Mouse (Mus musculus) embryo, embryonic 9.5 days (tissue): Measurements from ENCODE around the gene Lnx1.

Experiments used
- DNase-seq: peaks from one replicate; pipeline ENCODE4 v3.0.0-alpha.2; 2017; ENCODE audit errors: extremely low spot score

Lnx1 gene

DNA sequence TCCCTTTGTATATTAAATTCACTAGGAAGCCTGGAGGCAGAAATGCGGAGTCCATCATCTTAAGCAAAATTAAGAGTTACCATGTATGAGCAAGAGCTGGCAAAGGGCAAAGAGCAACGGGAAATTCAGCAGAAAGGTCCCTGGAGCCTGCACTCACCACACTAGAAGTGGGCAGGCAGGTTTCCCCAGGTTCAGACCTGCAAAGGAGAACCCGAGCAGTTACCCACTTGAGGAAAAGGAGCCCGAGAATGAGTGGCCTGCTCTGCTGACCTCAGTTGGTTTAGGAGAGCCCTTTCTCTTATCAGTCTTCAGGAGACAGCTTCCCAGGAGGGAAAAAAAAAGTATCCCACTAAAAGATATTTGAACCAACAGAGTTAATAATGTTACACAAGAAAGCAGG is 99.4 kb downstream of the Lnx1 start:
- no peak for DNase-seq

DNA sequence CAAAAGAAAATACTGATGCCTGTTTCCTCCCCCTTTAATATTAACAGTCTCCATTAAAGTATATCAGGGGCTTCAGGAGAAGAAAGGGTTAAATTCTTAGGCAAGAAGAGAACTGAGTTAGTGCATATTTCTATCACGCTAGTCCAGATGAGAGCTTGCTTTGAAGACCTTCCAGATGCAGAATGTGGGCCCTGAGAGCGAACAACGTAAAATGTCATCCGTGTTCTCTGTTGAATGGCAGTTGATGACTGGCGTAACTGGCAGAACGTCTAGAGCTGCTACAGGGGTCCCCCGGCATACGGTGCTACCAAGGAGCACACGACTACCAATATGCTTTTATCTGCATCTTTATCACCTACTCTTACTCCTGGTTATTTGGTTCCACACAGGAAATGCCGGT is 100.3 kb downstream of the Lnx1 start:
- no peak for DNase-seq

DNA sequence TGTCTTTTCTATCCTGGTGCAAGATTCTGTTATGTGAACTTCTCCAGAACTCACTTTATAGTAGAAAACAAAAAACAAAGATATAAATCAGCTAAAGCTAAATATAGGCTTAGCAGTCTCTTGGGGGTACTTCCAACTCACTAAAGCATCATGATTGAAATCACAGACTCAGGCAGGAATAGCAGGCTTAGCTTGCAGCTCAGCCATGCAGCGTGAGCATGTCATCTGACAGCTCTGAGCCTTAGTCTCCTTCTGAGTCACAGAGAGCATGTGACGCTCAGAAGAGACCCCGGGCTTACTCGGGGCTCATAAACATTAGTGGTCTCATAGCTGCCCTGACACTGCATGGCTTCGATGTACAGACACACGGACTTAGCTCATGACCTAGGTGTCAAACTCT is 100.7 kb downstream of the Lnx1 start:
- DNase-seq, result no peak

DNA sequence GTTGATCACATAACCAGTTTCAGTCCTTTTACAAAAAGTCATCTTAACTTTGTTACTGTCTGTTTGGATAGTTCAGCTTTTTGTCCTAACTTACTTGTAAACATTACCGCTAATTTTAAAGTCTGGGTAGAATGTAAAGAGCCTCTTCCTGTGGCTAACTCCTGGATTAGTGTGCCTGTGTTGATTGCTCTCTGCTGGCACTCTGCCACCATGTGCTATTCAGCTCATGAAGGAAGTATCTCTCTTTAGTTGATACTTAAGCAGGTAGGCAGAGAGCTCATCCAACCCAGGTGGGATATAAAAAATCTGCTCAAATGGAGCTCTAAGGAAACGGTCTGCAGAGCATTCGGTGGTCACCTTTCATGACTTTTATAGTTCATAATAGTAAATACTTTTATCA is 101.5 kb downstream of the Lnx1 start:
- no peak for DNase-seq

- no peak for DNase-seq
Observed at GRCm38 (mm10) chr5:74600010-74600409, 102.7 kb downstream of the Lnx1 start.

GRCm38 (mm10) chr5:74593147-74593546 is 109.6 kb downstream of the Lnx1 start:
- DNase-seq, result no peak

DNA sequence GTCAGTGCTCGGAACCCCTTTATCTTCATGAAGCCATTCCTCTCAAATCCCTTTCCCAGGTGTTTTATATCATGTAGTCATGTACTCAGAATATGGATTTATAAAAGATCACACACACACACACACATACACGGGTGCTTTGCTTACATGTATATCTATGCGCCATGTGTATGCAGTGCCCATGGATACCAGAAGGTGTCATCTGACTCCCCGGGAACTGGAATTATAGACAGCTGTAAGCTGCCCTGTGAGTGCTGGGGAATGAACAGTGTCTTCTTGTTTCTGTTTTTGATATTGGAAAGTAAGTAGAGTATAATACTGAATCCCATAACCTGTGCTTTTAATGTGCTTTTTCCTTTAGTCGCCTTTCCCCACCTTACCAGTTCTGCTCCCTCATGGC is 111.3 kb downstream of the Lnx1 start:
- no peak for DNase-seq

GRCm38 (mm10) chr5:74589133-74589532 is 113.6 kb downstream of the Lnx1 start:
- no peak for DNase-seq

DNA sequence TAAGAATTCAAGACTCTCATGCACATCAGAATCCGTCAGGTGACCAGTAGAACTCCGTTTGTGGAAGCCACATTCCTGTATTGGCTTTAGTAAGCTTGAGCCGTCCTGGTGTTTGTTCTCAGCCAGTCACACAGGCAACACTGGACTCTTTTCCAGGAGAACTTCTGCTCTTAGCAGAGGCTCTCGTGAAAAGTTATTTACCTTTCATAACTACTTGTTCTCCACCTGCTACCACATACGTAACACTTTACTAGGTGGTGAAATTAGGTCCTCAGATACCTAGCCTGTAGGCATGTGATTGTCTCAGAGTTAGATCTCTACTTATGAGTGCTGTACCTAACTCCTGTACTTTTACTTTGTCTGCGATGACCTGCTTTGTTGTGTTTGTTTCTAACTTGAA is 130.9 kb downstream of the Lnx1 start:
- no peak for DNase-seq

- no peak for DNase-seq
Observed at GRCm38 (mm10) chr5:74561151-74561550, 141.6 kb downstream of the Lnx1 start.

GRCm38 (mm10) chr5:74549566-74549965 is 153.1 kb downstream of the Lnx1 start:
- DNase-seq, result no peak

DNA sequence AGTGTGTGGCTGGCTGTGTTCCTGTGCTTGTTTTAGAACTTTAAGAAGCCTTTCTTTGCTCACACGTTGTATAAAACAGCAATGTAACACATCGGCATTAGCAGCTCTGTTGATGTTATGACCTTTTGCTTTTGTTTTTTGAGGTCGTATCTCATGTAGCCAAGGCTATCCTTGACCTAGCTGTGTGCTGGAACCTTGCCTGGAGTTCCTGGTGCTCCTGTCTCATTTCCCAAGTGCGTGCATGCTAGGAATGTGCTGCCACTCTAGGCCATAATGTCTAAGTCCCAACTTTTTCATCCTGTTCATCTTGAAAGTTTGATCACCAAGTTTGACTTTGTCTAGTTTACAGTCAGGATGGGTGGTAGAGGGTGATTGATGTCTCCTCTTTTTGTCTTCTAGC is 157.1 kb downstream of the Lnx1 start:
- no peak for DNase-seq
